Mouse (Mus musculus): Measurements from ENCODE around the gene Krt15. TPM values are rescaled to one million over a fixed set of nuclear protein-coding genes. Genes with fewer than 3 reads are reported as not detected.

The Krt15 gene
- not detected for polyA plus RNA-seq (2014; fragmentation: Illumina TruSeq; extraction: RNeasy Lipid Tissue Mini Kit (QIAGEN cat#74804); ENCODE audit: low read depth, low replicate concordance)

GRCm38 (mm10) chr11:100135731-100136130 lies at the start of gene Krt15:
TSS of gene Krt15 (minus strand) at chr11:100135928.

DNA sequence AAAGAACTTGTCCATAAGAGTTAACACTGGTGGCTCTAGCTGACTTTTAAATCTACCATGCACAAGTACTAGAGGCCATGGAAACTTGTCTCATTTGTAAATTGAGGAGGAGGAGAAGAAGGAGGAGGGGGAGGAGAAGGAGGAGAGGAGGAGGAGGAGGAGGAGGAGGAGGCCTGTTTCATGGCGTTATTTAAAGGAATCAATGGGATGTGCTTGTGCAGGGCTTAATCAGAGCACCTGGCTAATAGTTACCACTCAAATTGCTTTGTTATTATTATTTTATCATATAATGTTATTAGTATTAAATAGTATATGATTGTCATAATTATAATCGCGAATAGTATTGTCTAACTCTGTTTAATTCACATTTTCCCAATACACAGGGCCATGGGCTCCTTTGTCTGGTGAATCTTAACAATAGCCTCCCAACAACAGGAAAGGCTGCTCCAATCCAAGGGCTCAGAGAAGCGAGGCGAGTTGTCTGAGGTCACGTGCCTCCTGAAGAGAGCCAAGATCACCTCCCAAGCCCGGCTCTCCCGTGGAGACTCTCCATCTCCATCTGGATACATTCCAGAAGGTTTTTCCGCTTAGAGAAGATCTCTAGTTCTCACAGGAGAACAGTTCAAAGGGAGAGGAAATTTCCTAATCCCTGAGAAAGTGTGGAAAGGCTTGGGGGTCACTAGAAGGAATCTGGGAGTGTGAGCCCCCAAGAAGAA lies 13.0 kb upstream of the Krt15 start, which contains the start of gene Krt19:
TSS of gene Krt19 (minus strand) at position 51 of the 716 bp plus-strand sequence.

DNA sequence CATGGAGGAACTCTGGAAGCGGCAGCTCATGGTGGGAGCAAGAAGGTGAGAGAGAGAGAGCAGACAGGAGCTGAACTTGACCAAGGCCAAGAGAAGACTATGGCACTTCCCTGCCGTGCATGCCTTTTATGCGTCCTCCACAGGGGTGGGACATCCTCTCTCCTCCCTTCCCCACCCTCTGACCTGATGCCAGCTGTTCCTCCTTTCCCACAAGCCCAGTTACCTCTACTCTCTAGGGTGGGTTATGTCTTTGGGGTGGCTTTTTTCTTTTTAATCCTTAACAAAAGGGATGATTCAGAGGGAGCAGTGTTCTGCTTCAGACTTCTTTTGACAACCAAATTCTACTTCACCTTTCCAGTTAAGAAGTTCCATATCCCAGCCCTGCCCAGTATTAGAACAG lies 14.3 kb downstream of the Krt15 start, which contains the start of gene Krt13:
TSS of gene Krt13 (minus strand) at position 101 of the 400 bp plus-strand sequence.

GRCm38 (mm10) chr11:100105576-100106122 lies 30.1 kb downstream of the Krt15 start, which contains the start of gene Krt36:
TSS of gene Krt36 (minus strand) at chr11:100105626.

DNA sequence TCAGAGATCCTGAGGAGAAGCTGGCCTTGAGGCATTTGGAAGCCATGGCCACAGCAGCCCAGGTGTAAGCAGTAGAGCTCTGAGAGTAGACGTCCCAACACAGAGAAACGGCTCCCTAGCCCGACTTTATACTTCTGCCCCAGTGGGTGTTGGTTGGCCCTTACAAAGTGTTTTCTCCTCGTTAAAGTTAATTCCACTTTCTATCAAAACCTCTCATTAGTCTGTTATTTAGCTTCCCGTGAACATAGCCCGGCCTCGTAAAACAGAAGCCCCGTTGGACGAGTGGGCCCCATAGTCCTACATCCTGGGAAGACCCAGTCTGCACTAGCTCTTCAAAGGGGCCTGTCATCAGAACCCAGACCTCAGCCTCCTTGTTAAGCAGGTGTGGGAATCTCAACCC lies 39.6 kb downstream of the Krt15 start, which contains the start of gene Krt35:
TSS of gene Krt35 (minus strand) at position 101 of the 400 bp plus-strand sequence.

DNA sequence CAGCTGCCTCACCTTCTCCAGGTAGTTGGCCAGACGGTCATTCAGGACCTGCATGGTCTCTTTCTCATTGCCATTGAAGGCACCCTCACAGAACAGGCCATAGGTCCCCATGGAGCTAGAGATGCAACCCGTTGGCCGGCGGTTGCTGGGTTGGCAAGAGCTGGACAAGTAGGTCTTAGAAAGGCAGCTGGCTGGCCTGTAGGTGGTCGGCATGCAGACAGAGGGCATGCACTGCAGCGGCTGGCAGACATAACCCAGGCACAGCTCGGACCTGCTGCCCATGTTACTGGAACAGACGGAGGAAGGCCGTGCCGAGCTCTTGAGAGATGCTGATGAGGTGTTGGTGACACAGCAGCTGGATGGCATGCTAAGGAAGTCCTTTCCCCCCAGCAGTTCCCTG lies 47.9 kb downstream of the Krt15 start, which contains the start of gene Krt32:
TSS of gene Krt32 (minus strand) at position 366 of the 400 bp plus-strand sequence.

Other genes starting within 250 kb of the Krt15 start
- gene Krtap31-1, start 228.0 kb downstream of the Krt15 start, polyA plus RNA-seq (2014; fragmentation: Illumina TruSeq; extraction: RNeasy Lipid Tissue Mini Kit (QIAGEN cat#74804); ENCODE audit: low read depth, low replicate concordance) = not detected
- not detected for gene Gm11565, start 221.2 kb downstream of the Krt15 start, polyA plus RNA-seq (2014; fragmentation: Illumina TruSeq; extraction: RNeasy Lipid Tissue Mini Kit (QIAGEN cat#74804); ENCODE audit: low read depth, low replicate concordance)
- gene Krtap31-2, start 199.6 kb downstream of the Krt15 start, polyA plus RNA-seq (2014; fragmentation: Illumina TruSeq; extraction: RNeasy Lipid Tissue Mini Kit (QIAGEN cat#74804); ENCODE audit: low read depth, low replicate concordance) = not detected
- gene Krtap9-5, start 187.5 kb downstream of the Krt15 start, polyA plus RNA-seq (2014; fragmentation: Illumina TruSeq; extraction: RNeasy Lipid Tissue Mini Kit (QIAGEN cat#74804); ENCODE audit: low read depth, low replicate concordance) = not detected
- gene Krtap29-1, start 156.9 kb downstream of the Krt15 start, polyA plus RNA-seq (2014; fragmentation: Illumina TruSeq; extraction: RNeasy Lipid Tissue Mini Kit (QIAGEN cat#74804); ENCODE audit: low read depth, low replicate concordance) = not detected
- not detected for gene Krtap16-1, start 149.3 kb downstream of the Krt15 start, polyA plus RNA-seq (2014; fragmentation: Illumina TruSeq; extraction: RNeasy Lipid Tissue Mini Kit (QIAGEN cat#74804); ENCODE audit: low read depth, low replicate concordance)
- gene Krtap17-1, start 141.9 kb downstream of the Krt15 start, polyA plus RNA-seq (2014; fragmentation: Illumina TruSeq; extraction: RNeasy Lipid Tissue Mini Kit (QIAGEN cat#74804); ENCODE audit: low read depth, low replicate concordance) = not detected
- gene Krt33a, start 119.7 kb downstream of the Krt15 start, polyA plus RNA-seq (2014; fragmentation: Illumina TruSeq; extraction: RNeasy Lipid Tissue Mini Kit (QIAGEN cat#74804); ENCODE audit: low read depth, low replicate concordance) = not detected
- not detected for gene Krt33b, start 106.1 kb downstream of the Krt15 start, polyA plus RNA-seq (2014; fragmentation: Illumina TruSeq; extraction: RNeasy Lipid Tissue Mini Kit (QIAGEN cat#74804); ENCODE audit: low read depth, low replicate concordance)
- gene Krt34, start 94.4 kb downstream of the Krt15 start, polyA plus RNA-seq (2014; fragmentation: Illumina TruSeq; extraction: RNeasy Lipid Tissue Mini Kit (QIAGEN cat#74804); ENCODE audit: low read depth, low replicate concordance) = not detected
- not detected for gene Krt31, start 85.4 kb downstream of the Krt15 start, polyA plus RNA-seq (2014; fragmentation: Illumina TruSeq; extraction: RNeasy Lipid Tissue Mini Kit (QIAGEN cat#74804); ENCODE audit: low read depth, low replicate concordance)
- gene Krt32, start 47.7 kb downstream of the Krt15 start, polyA plus RNA-seq (2014; fragmentation: Illumina TruSeq; extraction: RNeasy Lipid Tissue Mini Kit (QIAGEN cat#74804); ENCODE audit: low read depth, low replicate concordance) = not detected
- not detected for gene Krt35, start 39.7 kb downstream of the Krt15 start, polyA plus RNA-seq (2014; fragmentation: Illumina TruSeq; extraction: RNeasy Lipid Tissue Mini Kit (QIAGEN cat#74804); ENCODE audit: low read depth, low replicate concordance)
- not detected for gene Krt36, start 30.3 kb downstream of the Krt15 start, polyA plus RNA-seq (2014; fragmentation: Illumina TruSeq; extraction: RNeasy Lipid Tissue Mini Kit (QIAGEN cat#74804); ENCODE audit: low read depth, low replicate concordance)
- not detected for gene Krt13, start 14.4 kb downstream of the Krt15 start, polyA plus RNA-seq (2014; fragmentation: Illumina TruSeq; extraction: RNeasy Lipid Tissue Mini Kit (QIAGEN cat#74804); ENCODE audit: low read depth, low replicate concordance)
- 7.3 TPM for gene Krt19, start 12.7 kb upstream of the Krt15 start, polyA plus RNA-seq (2014; fragmentation: Illumina TruSeq; extraction: RNeasy Lipid Tissue Mini Kit (QIAGEN cat#74804); ENCODE audit: low read depth, low replicate concordance)
- not detected for gene Krt9, start 57.3 kb upstream of the Krt15 start, polyA plus RNA-seq (2014; fragmentation: Illumina TruSeq; extraction: RNeasy Lipid Tissue Mini Kit (QIAGEN cat#74804); ENCODE audit: low read depth, low replicate concordance)
- not detected for gene Krt14, start 71.6 kb upstream of the Krt15 start, polyA plus RNA-seq (2014; fragmentation: Illumina TruSeq; extraction: RNeasy Lipid Tissue Mini Kit (QIAGEN cat#74804); ENCODE audit: low read depth, low replicate concordance)
- not detected for gene Krt16, start 113.0 kb upstream of the Krt15 start, polyA plus RNA-seq (2014; fragmentation: Illumina TruSeq; extraction: RNeasy Lipid Tissue Mini Kit (QIAGEN cat#74804); ENCODE audit: low read depth, low replicate concordance)
- gene Krt17, start 125.1 kb upstream of the Krt15 start, polyA plus RNA-seq (2014; fragmentation: Illumina TruSeq; extraction: RNeasy Lipid Tissue Mini Kit (QIAGEN cat#74804); ENCODE audit: low read depth, low replicate concordance) = not detected
- not detected for gene Krt42, start 133.9 kb upstream of the Krt15 start, polyA plus RNA-seq (2014; fragmentation: Illumina TruSeq; extraction: RNeasy Lipid Tissue Mini Kit (QIAGEN cat#74804); ENCODE audit: low read depth, low replicate concordance)
- gene Eif1, start 184.0 kb upstream of the Krt15 start, polyA plus RNA-seq (2014; fragmentation: Illumina TruSeq; extraction: RNeasy Lipid Tissue Mini Kit (QIAGEN cat#74804); ENCODE audit: low read depth, low replicate concordance) = 1,167 TPM
- not detected for gene Gast, start 198.5 kb upstream of the Krt15 start, polyA plus RNA-seq (2014; fragmentation: Illumina TruSeq; extraction: RNeasy Lipid Tissue Mini Kit (QIAGEN cat#74804); ENCODE audit: low read depth, low replicate concordance)
- 1.4 TPM for gene Hap1, start 220.2 kb upstream of the Krt15 start, polyA plus RNA-seq (2014; fragmentation: Illumina TruSeq; extraction: RNeasy Lipid Tissue Mini Kit (QIAGEN cat#74804); ENCODE audit: low read depth, low replicate concordance)